In the genomic region with DNA sequence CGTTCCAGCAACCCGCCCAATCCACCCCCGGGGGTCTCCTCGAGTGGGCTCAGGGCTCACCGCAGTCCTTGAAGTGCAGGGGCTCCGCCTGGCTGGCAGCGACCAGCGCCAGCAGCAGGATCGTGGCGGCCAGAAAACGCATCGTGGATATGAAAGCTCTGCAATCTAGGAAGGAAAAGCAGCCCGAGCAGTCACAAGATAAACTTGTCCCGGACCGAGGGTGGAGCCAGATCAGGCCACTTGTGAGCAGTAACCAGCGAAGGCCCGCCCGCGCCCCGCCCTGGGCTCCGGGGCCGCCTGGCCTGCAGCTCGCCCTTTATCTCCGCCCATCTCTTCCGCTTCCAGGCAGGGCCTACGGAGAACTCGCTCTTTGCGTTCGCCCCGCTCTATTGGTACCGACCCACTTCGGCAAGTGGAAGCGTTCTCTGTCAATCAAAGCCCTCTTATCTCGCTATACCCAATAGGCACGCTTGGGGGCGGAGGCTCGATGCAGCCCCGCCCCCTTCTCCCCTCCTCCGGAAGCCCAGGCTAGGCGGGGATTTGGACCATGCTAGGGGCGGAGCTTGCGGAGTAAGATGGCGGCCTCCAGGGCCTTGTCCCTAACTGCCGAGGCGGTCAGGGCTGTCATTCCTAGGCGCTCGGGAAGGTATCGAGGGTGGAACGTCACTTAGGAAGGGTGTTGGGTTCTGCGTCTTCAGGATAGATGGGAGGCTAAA, we compare ENCODE assay signal across 8 mouse cellular contexts. TPM values are rescaled to one million over a fixed set of nuclear protein-coding genes. Genes with fewer than 3 reads are reported as not detected.
DNase-seq lines count a peak whose midpoint lies in the region; ATAC-seq lines count a peak whose summit lies in the region.

A gene (minus strand): TSS at position 427 of the 716 bp plus-strand sequence.
A gene (plus strand): TSS at position 526 of the 716 bp plus-strand sequence.

- H3K9me3 ChIP-seq in lung, embryonic 16.5 days (ENCODE audit: control insufficient read depth, low read length), result no peaks in the 10 kb centered on the region

- DNase-seq in MEL-GATA-1-ER (ENCODE audit: extremely low read depth, low read depth), result peak; percentile 99
- peak; percentile 94 for DNase-seq in cerebellum, adult 8-10 months
- DNase-seq in forelimb bud, embryonic 11.5 days (ENCODE audit: low read depth, low spot score), result peak; percentile 99
- peak; percentile 93 for DNase-seq in layer of hippocampus, adult 9-10 months (ENCODE audit: low spot score)
- peak; percentile 74 for DNase-seq in ovary, postnatal 10 days (ENCODE audit: low spot score)
- DNase-seq in thymus, postnatal 10 days (ENCODE audit: low spot score in 2 of 2), result peak; percentile 94 to 95

- H3K36me3 ChIP-seq in lung, embryonic 16.5 days (ENCODE audit: control insufficient read depth, insufficient read depth, low read length), result no peaks in the 10 kb centered on the region

- peaks cover 18% of the 10 kb centered on the region for H3K4me1 ChIP-seq in lung, embryonic 16.5 days (replicated peaks; ENCODE audit: control insufficient read depth, insufficient read depth, low read length)

- H3K27ac ChIP-seq in lung, embryonic 16.5 days (ENCODE audit: low read length), result peak within 1 kb of the TSS; percentile 88

- peak; percentile 98 to 99 for ATAC-seq in hematopoietic stem cell, adult 5-6 weeks (replicated peaks in 1 of 2; ENCODE audit: insufficient read depth in 1 of 2, low FRiP score in 2 of 2, low TSS enrichment in 1 of 2, low read depth in 1 of 2, poor library complexity in 2 of 2, severe bottlenecking in 2 of 2)
- ATAC-seq in lung, embryonic 16.5 days (ENCODE audit: low read depth), result peak; percentile 98

- under 1% methylated on average over 47 of the region's 50 CpGs for WGBS in lung, embryonic 16.5 days

- no peaks in the 10 kb centered on the region for H3K27me3 ChIP-seq in lung, embryonic 16.5 days (ENCODE audit: control insufficient read depth, insufficient read depth, low read depth, low read length)

- peak within 1 kb of the TSS; percentile 78 for H3K9ac ChIP-seq in lung, embryonic 16.5 days (ENCODE audit: low read length)

- H3K4me3 ChIP-seq in lung, embryonic 16.5 days (ENCODE audit: low read length), result peak within 1 kb of the TSS; percentile 69

- H3K4me2 ChIP-seq in lung, embryonic 16.5 days (ENCODE audit: low read depth, low read length), result peak within 1 kb of the TSS; percentile 67

RNA-seq across cellular contexts. Expression of the first gene that starts in this region (rescaled TPM):
- 42.3 and 51.3 TPM in 2 replicates for total RNA-seq in hematopoietic stem cell, adult 5-6 weeks (2017)
- 185 and 217 TPM in 2 replicates for polyA plus RNA-seq in lung, embryonic 16.5 days (2015; fragmentation: Nextera tagmentation; extraction: Ambion mirVana)

RNA-seq across cellular contexts. Expression of the second gene that starts in this region (rescaled TPM):
- 53.8 and 55.1 TPM in 2 replicates for total RNA-seq in hematopoietic stem cell, adult 5-6 weeks (2017)
- polyA plus RNA-seq in lung, embryonic 16.5 days (2015; fragmentation: Nextera tagmentation; extraction: Ambion mirVana), result 133 and 148 TPM in 2 replicates

Comparison
In these comparisons a context has a peak if more than half of its experiments do, and no peak if none do; other contexts are left out.
1. Peak in every context shown above with its lines: DNase-seq, ATAC-seq, H3K4me3 ChIP-seq and H3K27ac ChIP-seq.